Mouse (Mus musculus): ENCODE data around the gene Foxo6. TPM values are rescaled to one million over a fixed set of nuclear protein-coding genes. Genes with fewer than 3 reads are reported as not detected.

The Foxo6 gene
- polyA plus RNA-seq, 1 experiment: not detected

DNA sequence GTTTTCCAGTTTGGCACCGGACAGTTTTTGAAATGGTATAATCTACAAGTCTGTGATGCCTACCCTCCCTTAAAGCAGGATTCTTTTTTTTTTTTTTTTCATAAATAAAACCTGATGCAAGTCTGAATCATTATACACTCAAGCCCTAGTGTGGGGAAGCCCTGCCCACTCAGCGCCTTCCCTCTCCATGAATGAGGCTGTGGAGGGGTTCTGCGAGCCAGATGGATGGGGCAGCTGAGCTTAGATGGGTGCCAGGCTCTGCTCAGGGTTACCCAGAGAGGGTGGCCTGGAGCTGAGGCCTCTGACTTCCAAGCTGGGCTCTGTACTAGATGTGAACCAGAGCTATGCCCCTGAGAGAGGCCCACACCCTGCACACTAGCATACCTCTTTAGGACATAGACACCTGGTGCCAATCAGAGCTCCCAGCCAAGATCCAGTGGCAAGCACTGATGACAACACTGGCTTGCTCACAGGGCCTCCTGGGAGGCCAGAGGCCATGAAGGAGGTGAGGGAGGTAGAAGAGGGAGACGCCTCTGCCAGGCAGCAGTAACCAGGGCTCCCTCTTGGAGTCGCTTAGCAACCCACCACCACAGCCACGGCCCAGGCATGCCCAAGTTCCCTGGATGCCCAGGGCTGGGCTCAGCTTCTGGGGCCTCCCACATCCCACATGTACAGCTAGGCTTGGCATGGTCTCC lies 15.1 kb downstream of the Foxo6 start:
- no peak overlapping the region for H3K4me3 ChIP-seq (ENCODE audit: insufficient read depth, low read depth, low read length)
- peaks cover 3% of the 10 kb centered on the region for H3K4me1 ChIP-seq (ENCODE audit: control insufficient read depth, insufficient read depth, insufficient read length, low read length)
- no peak overlapping the region for H3K27ac ChIP-seq (replicated peaks; ENCODE audit: low read depth, low read length)

DNA sequence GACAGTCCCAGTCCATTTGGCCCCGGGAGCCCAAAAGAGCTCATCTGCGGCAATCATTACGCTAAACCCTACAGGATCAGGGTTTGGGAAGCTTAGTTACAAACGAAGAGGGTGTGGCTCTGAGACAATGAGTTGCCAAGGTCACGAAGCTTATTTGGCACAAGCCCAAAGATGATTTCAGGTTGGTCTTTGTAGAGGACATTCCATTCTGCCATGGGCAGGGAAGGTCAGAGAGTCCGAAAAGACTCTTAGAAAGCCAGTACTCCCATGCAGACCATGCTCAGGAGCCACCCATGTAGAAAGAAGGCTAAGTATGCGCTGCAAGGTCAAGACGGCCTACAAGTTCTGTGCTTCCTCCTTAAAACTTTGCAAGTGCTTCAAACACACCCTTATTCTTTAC lies 15.9 kb downstream of the Foxo6 start:
- Histone ChIP-seq H3K27ac (replicated peaks; ENCODE audit: low read depth, low read length) (no peak overlapping the region), H3K4me1 (ENCODE audit: control insufficient read depth, insufficient read depth, insufficient read length, low read length) (peaks cover 3% of the 10 kb centered on the region), H3K4me3 (ENCODE audit: insufficient read depth, low read depth, low read length) (no peak overlapping the region)

DNA sequence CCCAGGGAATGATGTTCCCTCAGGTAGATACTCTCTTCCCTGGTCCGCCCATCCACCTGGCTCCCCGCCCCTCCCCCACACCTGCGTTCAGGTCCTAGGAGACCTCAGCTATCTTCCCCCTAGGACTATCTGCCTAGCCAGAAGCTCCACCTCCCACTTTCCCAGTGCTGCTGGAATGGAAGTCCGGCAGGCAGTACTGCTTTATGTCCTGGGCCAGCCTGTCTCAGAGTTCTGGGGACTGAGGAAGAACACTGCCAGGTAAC lies 16.3 kb downstream of the Foxo6 start:
- peaks cover 3% of the 10 kb centered on the region for H3K4me1 ChIP-seq (ENCODE audit: control insufficient read depth, insufficient read depth, insufficient read length, low read length)
- H3K27ac ChIP-seq (replicated peaks; ENCODE audit: low read depth, low read length): no peak overlapping the region
- H3K4me3 ChIP-seq (ENCODE audit: insufficient read depth, low read depth, low read length): no peak overlapping the region

DNA sequence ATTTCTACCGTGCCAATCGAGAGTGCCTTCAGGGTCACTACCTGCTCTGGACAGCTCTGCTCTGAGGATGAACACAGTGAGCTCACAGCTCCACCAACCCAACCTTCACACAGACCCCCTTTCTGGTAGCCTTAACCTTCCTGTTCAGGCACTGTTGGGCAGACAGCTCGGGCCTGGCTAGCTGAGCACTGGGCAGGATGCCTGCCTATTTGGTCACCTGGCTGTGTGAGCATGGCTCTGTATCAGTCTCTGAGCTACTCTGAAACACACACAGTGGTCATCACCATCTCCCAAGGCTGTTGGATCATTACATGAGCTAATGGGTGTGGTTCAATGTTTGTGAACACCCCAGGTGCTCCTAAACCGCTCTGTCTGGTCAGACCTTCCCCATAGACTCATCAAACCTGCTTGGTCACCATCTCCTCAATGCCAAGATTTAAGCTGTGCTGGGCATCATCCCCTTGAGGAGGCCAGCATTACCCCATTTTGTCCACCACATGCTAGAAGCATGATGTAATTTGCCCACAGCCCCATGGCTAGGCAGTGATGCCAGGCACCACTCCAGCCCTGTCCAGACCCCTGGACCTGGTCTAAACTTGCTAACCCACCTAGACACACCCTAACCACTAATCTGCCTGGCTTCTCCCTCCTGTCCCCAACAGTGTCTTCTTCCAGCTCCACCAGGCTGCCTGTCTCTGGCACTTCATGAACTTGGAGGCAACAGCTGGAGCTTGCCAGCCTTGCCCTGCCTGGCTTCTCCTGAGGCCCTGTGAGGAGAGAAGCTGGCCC lies 16.8 kb downstream of the Foxo6 start:
- no peak overlapping the region for H3K4me3 ChIP-seq (ENCODE audit: insufficient read depth, low read depth, low read length)
- peaks cover 3% of the 10 kb centered on the region for H3K4me1 ChIP-seq (ENCODE audit: control insufficient read depth, insufficient read depth, insufficient read length, low read length)
- no peak overlapping the region for H3K27ac ChIP-seq (replicated peaks; ENCODE audit: low read depth, low read length)

DNA sequence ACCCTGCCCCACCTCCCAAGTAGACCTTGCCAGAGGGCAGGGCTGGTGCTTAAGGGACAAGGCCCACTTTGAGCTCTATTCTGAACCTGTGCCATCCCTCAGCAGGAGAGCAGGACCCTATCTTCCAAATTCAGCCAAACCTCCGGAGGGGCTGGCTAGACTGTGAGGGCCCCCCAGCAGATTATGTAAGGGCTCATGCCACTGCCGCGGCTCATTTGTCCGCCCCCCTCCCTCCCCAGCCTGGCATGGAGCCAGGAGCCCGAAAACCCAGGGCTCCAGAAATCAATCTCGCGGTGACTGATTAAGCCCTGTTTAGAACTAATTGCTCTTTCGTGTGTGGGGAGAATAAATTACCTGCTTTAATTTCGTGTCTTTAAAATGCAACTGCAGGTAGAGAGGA lies 17.7 kb downstream of the Foxo6 start:
- Histone ChIP-seq H3K27ac (replicated peaks; ENCODE audit: low read depth, low read length) (no peak overlapping the region), H3K4me1 (ENCODE audit: control insufficient read depth, insufficient read depth, insufficient read length, low read length) (peaks cover 3% of the 10 kb centered on the region), H3K4me3 (ENCODE audit: insufficient read depth, low read depth, low read length) (no peak overlapping the region)

DNA sequence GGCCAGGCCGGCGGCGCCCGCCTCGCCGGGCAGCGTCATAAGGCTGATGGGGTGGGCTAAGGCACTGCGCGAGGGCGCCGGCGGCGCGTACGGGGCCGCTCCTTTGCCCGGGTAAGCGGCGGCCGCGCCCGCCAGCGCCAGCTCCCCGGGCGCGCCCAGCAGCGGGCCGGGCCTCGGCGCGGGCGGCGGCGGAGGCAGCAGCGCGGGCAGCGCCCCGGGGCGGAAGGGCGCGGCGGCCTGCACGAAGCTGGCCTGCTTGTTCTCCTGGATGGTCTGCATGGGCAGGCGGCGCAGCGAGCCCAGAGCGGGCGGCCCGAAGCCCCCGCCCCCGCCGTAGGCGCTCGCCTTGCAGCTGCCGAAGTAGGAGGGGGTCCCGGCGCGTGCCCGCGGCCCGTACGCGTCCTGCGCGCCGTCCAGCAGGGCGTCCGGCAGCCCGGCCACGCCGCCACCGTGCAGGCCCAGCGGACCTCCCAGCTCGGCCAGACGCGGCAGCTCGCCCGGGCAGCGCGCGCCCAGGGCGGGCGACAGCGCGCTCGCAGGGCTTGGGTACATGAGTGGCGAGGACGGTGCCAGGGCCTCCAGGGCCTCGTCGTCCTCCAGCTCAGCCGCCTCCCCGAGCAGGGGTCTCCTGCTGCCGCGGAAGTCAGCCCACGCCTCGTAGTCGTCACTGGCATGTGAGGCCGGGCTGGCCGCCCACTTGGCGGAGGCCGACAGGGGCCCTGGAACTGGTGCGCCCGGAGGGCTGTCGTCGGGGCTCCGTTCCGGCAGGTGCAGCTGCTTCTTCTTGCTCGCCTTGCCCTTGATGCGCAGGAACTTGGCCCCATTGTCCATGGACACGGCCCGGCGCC lies 18.7 kb downstream of the Foxo6 start:
- Histone ChIP-seq H3K4me3 (ENCODE audit: insufficient read depth, low read depth, low read length) (peak overlapping the region; percentile 37), H3K27ac (replicated peaks; ENCODE audit: low read depth, low read length) (no peak overlapping the region), H3K4me1 (ENCODE audit: control insufficient read depth, insufficient read depth, insufficient read length, low read length) (peaks cover 3% of the 10 kb centered on the region)

DNA sequence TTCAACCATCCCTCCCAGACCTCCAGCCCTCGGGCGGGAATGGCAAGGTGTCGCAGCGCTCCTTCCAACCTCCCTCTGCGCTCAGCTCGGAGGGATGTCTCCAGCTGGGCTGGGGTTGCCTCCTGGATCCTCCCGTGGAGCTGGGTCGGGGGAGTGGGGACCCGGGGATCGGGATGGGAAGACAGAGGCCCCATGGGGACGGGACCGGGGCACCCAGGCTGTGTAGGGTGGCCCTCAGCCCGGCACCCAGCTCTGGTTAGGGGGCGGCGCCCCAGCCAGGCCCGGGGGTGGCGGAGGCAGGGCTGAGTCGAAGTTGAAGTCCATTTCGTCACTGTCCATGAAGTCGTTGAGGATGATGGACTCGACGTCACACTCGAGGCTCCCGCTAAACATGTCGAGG lies 19.5 kb downstream of the Foxo6 start:
- Histone ChIP-seq H3K27ac (replicated peaks; ENCODE audit: low read depth, low read length) (no peak overlapping the region), H3K4me1 (ENCODE audit: control insufficient read depth, insufficient read depth, insufficient read length, low read length) (peaks cover 3% of the 10 kb centered on the region), H3K4me3 (ENCODE audit: insufficient read depth, low read depth, low read length) (no peak overlapping the region)

DNA sequence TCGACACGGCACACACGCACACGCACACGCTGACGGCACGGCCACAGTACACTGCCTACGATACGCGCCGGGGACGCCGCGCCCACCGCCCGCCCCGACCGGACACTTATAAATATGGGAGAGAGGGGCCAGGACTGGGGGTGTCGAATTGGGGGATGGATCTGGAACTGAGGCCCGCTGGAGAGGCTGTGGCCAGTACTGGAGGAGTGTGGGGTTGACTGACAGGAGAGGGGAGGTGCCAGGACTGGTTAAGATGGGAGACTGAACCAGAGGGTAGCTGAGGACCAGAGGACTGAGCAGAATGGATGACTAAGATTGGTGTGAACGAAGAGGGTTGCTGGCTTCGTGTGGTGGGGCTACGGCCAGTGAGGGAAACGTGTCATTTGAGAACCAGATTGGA lies 20.0 kb downstream of the Foxo6 start:
- no peak overlapping the region for H3K27ac ChIP-seq (replicated peaks; ENCODE audit: low read depth, low read length)
- H3K4me3 ChIP-seq (ENCODE audit: insufficient read depth, low read depth, low read length): no peak overlapping the region
- H3K4me1 ChIP-seq (ENCODE audit: control insufficient read depth, insufficient read depth, insufficient read length, low read length): peaks cover 3% of the 10 kb centered on the region; the same call in 1 of the 2 replicates

DNA sequence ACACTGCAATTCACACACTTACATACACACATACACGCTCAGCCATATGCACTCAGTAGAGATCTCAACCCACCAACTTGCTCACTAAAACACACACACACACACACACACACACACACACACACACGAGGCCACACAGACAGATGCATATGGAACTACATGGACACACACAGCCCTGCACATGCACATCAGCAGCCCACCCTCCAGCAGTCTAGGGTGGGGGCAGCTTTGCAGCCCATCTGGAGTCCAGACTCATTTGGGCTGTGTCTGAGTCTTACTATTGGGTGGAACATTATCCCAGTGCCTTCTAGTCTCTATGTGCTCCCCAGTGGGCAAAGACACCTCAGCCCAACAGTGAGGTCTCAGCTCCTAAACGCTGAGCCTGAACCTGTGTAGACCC lies 23.0 kb downstream of the Foxo6 start:
- H3K4me1 ChIP-seq (ENCODE audit: control insufficient read depth, insufficient read depth, insufficient read length, low read length): no peaks in the 10 kb centered on the region
- no peak overlapping the region for H3K4me3 ChIP-seq (ENCODE audit: insufficient read depth, low read depth, low read length)
- no peak overlapping the region for H3K27ac ChIP-seq (replicated peaks; ENCODE audit: low read depth, low read length)

DNA sequence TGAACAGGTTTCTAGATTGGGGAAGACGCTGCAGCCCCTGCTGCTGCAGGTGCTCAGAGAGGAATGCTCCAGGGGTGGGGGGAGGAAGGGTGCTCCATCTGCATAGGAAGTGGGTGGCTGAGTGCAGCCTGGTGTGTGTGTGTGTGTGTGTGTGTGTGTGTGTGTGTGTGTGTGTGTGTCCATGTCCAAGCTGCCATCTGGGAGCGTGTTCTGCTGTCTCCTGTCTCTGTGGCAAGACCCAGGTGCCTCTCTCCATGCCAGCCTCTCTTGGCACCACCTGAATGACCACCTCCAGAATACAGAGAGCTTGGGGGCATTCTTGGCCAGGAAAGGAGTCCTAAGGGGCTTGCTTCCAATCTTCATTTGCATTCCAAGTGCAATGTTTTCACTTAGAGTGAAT lies 24.4 kb downstream of the Foxo6 start:
- no peak overlapping the region for H3K27ac ChIP-seq (replicated peaks; ENCODE audit: low read depth, low read length)
- H3K4me3 ChIP-seq (ENCODE audit: insufficient read depth, low read depth, low read length): no peak overlapping the region
- no peaks in the 10 kb centered on the region for H3K4me1 ChIP-seq (ENCODE audit: control insufficient read depth, insufficient read depth, insufficient read length, low read length)

DNA sequence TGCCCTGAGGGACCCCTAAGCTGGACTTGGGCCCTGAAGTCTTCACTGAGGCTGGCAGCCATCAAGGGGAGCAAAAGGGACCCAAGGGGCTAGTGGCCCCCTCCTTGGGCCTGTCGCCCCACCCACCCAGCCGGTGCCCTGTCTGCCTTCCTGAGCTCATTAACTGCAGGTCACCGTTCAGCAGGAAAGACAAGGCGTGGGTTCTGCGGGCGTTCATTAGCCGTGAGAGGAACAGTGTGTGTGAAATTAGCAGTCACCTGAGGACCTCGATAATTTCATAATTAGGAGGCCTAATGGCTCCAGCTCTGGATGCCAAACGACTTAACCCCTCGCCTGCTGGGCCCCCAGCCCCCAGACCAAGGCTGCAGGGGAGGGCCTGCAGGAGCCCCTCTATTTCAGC lies 24.9 kb downstream of the Foxo6 start:
- H3K4me1 ChIP-seq (ENCODE audit: control insufficient read depth, insufficient read depth, insufficient read length, low read length): no peaks in the 10 kb centered on the region
- H3K4me3 ChIP-seq (ENCODE audit: insufficient read depth, low read depth, low read length): no peak overlapping the region
- H3K27ac ChIP-seq (replicated peaks; ENCODE audit: low read depth, low read length): no peak overlapping the region

DNA sequence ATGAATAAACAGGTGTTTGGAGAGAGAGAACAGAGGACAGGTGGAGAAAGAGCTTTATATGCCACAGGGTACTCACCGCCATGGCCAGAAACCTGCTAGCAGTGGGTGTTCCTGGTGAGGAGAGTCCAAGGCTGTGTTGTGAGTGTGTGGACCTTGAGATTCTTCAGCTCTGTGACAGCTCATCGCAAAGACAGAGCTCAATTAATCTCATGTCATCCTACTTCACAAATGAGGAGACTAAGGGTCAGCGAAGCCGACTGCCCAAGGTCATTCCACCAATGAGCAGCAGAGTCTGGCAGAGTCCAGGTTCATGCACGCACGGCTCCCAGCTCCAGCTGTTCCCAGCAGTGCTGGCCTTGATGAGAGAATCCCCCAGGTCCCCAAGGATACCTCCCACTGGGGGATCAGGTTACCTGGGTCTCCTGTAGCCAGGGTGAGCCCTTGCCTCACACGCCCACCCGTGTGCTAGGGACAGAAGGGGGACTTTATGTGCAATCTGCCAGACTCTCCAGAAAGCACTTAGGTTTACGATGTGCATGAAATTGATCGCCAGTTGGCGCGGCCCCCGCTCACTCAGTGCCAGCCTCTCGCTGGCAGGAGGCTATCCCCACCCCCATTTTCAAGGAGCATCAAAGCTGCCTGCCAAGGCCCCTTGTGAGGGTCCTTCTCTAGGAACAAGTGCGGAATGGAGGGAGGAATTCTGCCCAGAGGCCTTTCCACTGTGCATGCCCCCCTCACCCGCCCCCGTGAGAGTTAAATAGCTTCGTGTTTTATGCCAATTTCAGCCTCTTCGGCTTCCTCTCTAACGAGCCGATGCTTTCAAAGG lies 27.6 kb downstream of the Foxo6 start:
- H3K27ac ChIP-seq (replicated peaks; ENCODE audit: low read depth, low read length): no peak overlapping the region
- H3K4me1 ChIP-seq (ENCODE audit: control insufficient read depth, insufficient read depth, insufficient read length, low read length): no peaks in the 10 kb centered on the region
- H3K4me3 ChIP-seq (ENCODE audit: insufficient read depth, low read depth, low read length): no peak overlapping the region

DNA sequence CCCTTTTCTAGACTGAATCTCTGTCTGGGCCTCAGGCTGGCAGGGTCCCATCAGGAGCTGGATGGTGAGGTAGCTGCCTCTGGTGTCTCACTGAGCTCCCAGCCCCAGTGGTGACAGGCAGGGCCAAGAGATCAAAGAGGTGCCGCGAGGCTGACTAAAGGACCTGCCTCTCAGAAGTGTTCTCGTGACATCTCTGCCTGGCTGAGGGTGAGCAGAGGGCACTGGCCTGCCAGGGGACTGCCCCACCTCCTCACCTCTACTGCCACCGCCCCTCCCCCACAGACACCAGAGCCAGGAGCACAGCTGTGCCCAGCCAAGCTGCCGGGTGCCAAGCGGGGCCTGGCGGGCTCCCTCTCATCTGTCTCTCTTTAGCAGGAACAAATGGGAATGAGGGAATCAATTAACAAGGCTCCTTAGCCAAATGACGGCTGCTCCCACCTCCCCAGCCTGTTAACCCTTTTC lies 38.3 kb downstream of the Foxo6 start:
- Histone ChIP-seq H3K4me3 (ENCODE audit: insufficient read depth, low read depth, low read length) (no peak overlapping the region), H3K27ac (replicated peaks; ENCODE audit: low read depth, low read length) (peak overlapping the region; percentile 79), H3K4me1 (ENCODE audit: control insufficient read depth, insufficient read depth, insufficient read length, low read length) (peaks cover 13% of the 10 kb centered on the region; the same call in 1 of the 2 replicates)

DNA sequence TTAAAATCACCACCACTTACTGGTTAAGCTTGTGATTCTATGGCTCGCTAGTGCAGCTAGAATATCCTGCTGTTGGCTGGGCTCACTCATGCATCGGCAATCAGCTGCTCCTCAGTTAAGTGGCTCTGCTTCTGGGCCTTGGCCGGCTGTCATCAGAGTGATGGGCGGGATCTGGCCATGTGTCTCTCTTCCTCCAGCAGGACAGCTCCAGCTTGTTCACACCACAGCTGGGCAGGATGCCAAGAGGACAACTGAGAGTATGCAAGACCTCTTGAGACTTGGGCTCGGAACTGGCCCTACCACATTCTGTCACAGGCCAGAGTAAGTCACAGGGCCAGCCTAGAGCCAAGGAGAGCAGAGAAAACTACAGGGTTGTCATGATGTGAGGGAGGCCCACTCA lies 39.7 kb downstream of the Foxo6 start:
- Histone ChIP-seq H3K27ac (replicated peaks; ENCODE audit: low read depth, low read length) (no peak overlapping the region), H3K4me1 (ENCODE audit: control insufficient read depth, insufficient read depth, insufficient read length, low read length) (peaks cover 10% of the 10 kb centered on the region; the same call in 1 of the 2 replicates)

DNA sequence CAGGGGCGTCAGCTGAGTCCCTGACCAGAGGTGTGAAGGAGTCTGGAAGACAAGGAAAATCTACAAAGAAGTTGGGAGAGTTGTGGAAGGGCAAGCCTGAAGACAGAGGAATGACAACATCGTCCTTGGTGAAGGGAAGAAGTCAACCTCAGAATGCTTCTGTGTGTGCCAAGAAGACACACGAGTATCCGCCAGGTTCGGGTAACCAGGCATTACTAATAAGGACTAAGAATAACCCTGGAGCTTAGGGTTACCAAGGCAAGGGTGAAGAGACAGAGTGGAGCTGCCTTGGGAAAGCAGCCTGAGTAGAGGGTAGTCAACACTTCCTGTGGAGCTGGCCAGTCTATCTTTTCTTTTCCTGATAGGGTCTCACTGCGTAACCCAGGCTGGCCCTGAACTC lies 41.1 kb downstream of the Foxo6 start:
- Histone ChIP-seq H3K4me3 (ENCODE audit: insufficient read depth, low read depth, low read length) (no peak overlapping the region), H3K27ac (replicated peaks; ENCODE audit: low read depth, low read length) (no peak overlapping the region), H3K4me1 (ENCODE audit: control insufficient read depth, insufficient read depth, insufficient read length, low read length) (peaks cover 10% of the 10 kb centered on the region; the same call in 1 of the 2 replicates)

More for the DNA sequence above, 39.7 kb downstream of the Foxo6 start:
- no peak overlapping the region for H3K4me3 ChIP-seq (ENCODE audit: insufficient read depth, low read depth, low read length)
